Comparison of ENCODE assay signal across 12 mouse cellular contexts in genomic region chr2:73609067-73609723, GRCm38 (mm10). TPM values are rescaled to one million over a fixed set of nuclear protein-coding genes. Genes with fewer than 3 reads are reported as not detected.
DNase-seq lines count a peak whose midpoint lies in the region; ATAC-seq lines count a peak whose summit lies in the region.
"Had no signal": no experiment of that assay in that cellular context is flagged by ENCODE, and none has a peak within 500 bp of the region (broad histone marks: within the 10 kb centered on the region; RNA-seq: fewer than 3 reads in every experiment).

No protein-coding gene starts in this region.

- no peak overlapping the region for H3K27ac ChIP-seq in heart, embryonic 10.5 days
- H3K27ac ChIP-seq in heart, embryonic 12.5 days (ENCODE audit: poor library complexity, severe bottlenecking), result no peak overlapping the region
- no peak overlapping the region for H3K27ac ChIP-seq in stomach, embryonic 16.5 days (ENCODE audit: low read length)
- H3K27ac ChIP-seq: heart, embryonic 13.5 days; hindbrain, embryonic 15.5 days had no signal

- peaks cover 11% of the 10 kb centered on the region for H3K36me3 ChIP-seq in heart, embryonic 10.5 days
- H3K36me3 ChIP-seq in heart, embryonic 12.5 days, result peaks cover 12% of the 10 kb centered on the region
- no peaks in the 10 kb centered on the region for H3K36me3 ChIP-seq in stomach, embryonic 16.5 days (ENCODE audit: control insufficient read depth, insufficient read depth, low read length)

- no peak for ATAC-seq in heart, embryonic 12.5 days (ENCODE audit: insufficient number of reproducible peaks, low FRiP score)
- peak; percentile 58; the same call in 1 of the 2 replicates for ATAC-seq in stomach, embryonic 16.5 days (ENCODE audit: insufficient read depth, low FRiP score)

- 79% methylated on average over 5 of the region's 5 CpGs for WGBS in heart, embryonic 10.5 days
- 76% methylated on average over 5 of the region's 5 CpGs for WGBS in heart, embryonic 12.5 days
- 67% methylated on average over 5 of the region's 5 CpGs for WGBS in stomach, embryonic 16.5 days

- H3K4me1 ChIP-seq in heart, embryonic 10.5 days, result peaks cover 35% of the 10 kb centered on the region
- peaks cover 31% of the 10 kb centered on the region for H3K4me1 ChIP-seq in heart, embryonic 12.5 days (replicated peaks)
- H3K4me1 ChIP-seq in stomach, embryonic 16.5 days (ENCODE audit: control insufficient read depth, insufficient read depth, low read length), result no peaks in the 10 kb centered on the region

- no peak overlapping the region for H3K9ac ChIP-seq in heart, embryonic 12.5 days
- H3K9ac ChIP-seq in stomach, embryonic 16.5 days (ENCODE audit: low read length), result no peak overlapping the region
- H3K9ac ChIP-seq: heart, embryonic 13.5 days; hindbrain, embryonic 15.5 days; lung, embryonic 14.5 days had no signal

- no peaks in the 10 kb centered on the region for H3K9me3 ChIP-seq in heart, embryonic 10.5 days
- no peaks in the 10 kb centered on the region for H3K9me3 ChIP-seq in heart, embryonic 12.5 days (replicated peaks)
- no peaks in the 10 kb centered on the region for H3K9me3 ChIP-seq in stomach, embryonic 16.5 days (replicated peaks; ENCODE audit: control insufficient read depth, low read length)
- H3K9me3 ChIP-seq: heart, embryonic 13.5 days; hindbrain, embryonic 15.5 days had no signal

- H3K27me3 ChIP-seq in heart, embryonic 10.5 days (ENCODE audit: insufficient read depth, poor library complexity, severe bottlenecking), result no peaks in the 10 kb centered on the region
- H3K27me3 ChIP-seq in heart, embryonic 12.5 days (replicated peaks), result no peaks in the 10 kb centered on the region
- no peaks in the 10 kb centered on the region for H3K27me3 ChIP-seq in stomach, embryonic 16.5 days (ENCODE audit: control insufficient read depth, insufficient read depth, low read length)
- H3K27me3 ChIP-seq: heart, embryonic 13.5 days; hindbrain, embryonic 15.5 days had no signal

- H3K4me3 ChIP-seq in heart, embryonic 10.5 days, result no peak overlapping the region
- H3K4me3 ChIP-seq in heart, embryonic 12.5 days, result no peak overlapping the region
- H3K4me3 ChIP-seq in stomach, embryonic 16.5 days (replicated peaks; ENCODE audit: low read length), result no peak overlapping the region
- H3K4me3 ChIP-seq: heart, embryonic 13.5 days; hindbrain, embryonic 15.5 days had no signal

- H3K4me2 ChIP-seq in heart, embryonic 12.5 days, result no peak overlapping the region
- no peak overlapping the region for H3K4me2 ChIP-seq in stomach, embryonic 16.5 days (ENCODE audit: low read depth, low read length)
- H3K4me2 ChIP-seq: heart, embryonic 13.5 days; hindbrain, embryonic 15.5 days; lung, embryonic 14.5 days had no signal

- DNase-seq in heart, embryonic 10.5 days (ENCODE audit: low spot score), result peak; percentile 54
- peak; percentile 3 for DNase-seq in right cerebral cortex, postnatal 14 days
- DNase-seq in right cerebral cortex, postnatal 36 days (ENCODE audit: low spot score in 2 of 2), result no peak
- peak; percentile 81 to 89 for DNase-seq in kidney, adult 8-10 months
- no peak for DNase-seq in layer of hippocampus, postnatal 36 days
- DNase-seq in frontal cortex, postnatal 10 days (ENCODE audit: low spot score in 2 of 2), result no peak
- DNase-seq: lung, embryonic 14.5 days; thymus, postnatal 14 days had no signal

RNA-seq across cellular contexts. Expression of gene Chrna1, which starts 29.1 kb away (rescaled TPM):
- polyA plus RNA-seq in heart, embryonic 10.5 days (2016; fragmentation: Nextera tagmentation; extraction: Ambion mirVana), result 0.16 and 0.45 TPM in 2 replicates
- polyA plus RNA-seq in heart, embryonic 12.5 days (2016; fragmentation: Nextera tagmentation; extraction: Ambion mirVana), result 0.06 and 0.14 TPM in 2 replicates
- 0.16 and 1.7 TPM in 2 replicates for polyA plus RNA-seq in stomach, embryonic 16.5 days (2015; fragmentation: Nextera tagmentation; extraction: Ambion mirVana)
- total RNA-seq in layer of hippocampus, postnatal 36 days (2021), result under 1 TPM; 0.33 to 0.40 TPM

Comparison
In these comparisons a context has a peak if more than half of its experiments do, and no peak if none do; other contexts are left out.
1. DNase-seq: peak in heart, embryonic 10.5 days (single experiment), right cerebral cortex, postnatal 14 days (single experiment) and kidney, adult 8-10 months (2 of 2); none in right cerebral cortex, postnatal 36 days (0 of 2), layer of hippocampus, postnatal 36 days (0 of 2) and frontal cortex, postnatal 10 days (0 of 2).